Comparison of ENCODE assay signal across 11 mouse cellular contexts in genomic region chr6:32837165-32837938, GRCm38 (mm10).
A peak's percentile ranks its signal among the peaks of the same experiment; 100 is the strongest.
DNase-seq lines count a peak whose midpoint lies in the region; ATAC-seq and TF ChIP-seq lines count a peak whose summit lies in the region.
"Had no signal": no experiment of that assay in that cellular context is flagged by ENCODE, and none has a peak within 500 bp of the region (broad histone marks: within the 10 kb centered on the region; RNA-seq: fewer than 3 reads in every experiment).

No protein-coding gene starts in this region.

- WGBS in hindbrain, embryonic 13.5 days: 51% methylated on average over 7 of the region's 7 CpGs
- WGBS in hindbrain, embryonic 11.5 days: 61% methylated on average over 7 of the region's 7 CpGs
- 71% methylated on average over 7 of the region's 7 CpGs for WGBS in embryonic facial prominence, embryonic 14.5 days
- 55% methylated on average over 7 of the region's 7 CpGs for WGBS in olfactory bulb, adult 2 months

- H3K9me3 ChIP-seq in hindbrain, embryonic 13.5 days: no peaks in the 10 kb centered on the region
- no peaks in the 10 kb centered on the region for H3K9me3 ChIP-seq in hindbrain, embryonic 11.5 days (ENCODE audit: control insufficient read depth, low read length)
- no peaks in the 10 kb centered on the region for H3K9me3 ChIP-seq in embryonic facial prominence, embryonic 14.5 days (ENCODE audit: control insufficient read depth, low read length)

- H3K9ac ChIP-seq in hindbrain, embryonic 13.5 days: no peak overlapping the region
- no peak overlapping the region for H3K9ac ChIP-seq in hindbrain, embryonic 11.5 days (ENCODE audit: low read depth, low read length)
- no peak overlapping the region for H3K9ac ChIP-seq in embryonic facial prominence, embryonic 14.5 days (ENCODE audit: low read depth, low read length)

- H3K4me3 ChIP-seq in hindbrain, embryonic 13.5 days: no peak overlapping the region
- no peak overlapping the region for H3K4me3 ChIP-seq in hindbrain, embryonic 11.5 days (ENCODE audit: low read depth, low read length)
- no peak overlapping the region for H3K4me3 ChIP-seq in embryonic facial prominence, embryonic 14.5 days (ENCODE audit: low read depth, low read length)
- H3K4me3 ChIP-seq in olfactory bulb, adult 2 months (ENCODE audit: insufficient read depth, low read depth, low read length): no peak overlapping the region

- no peak for DNase-seq in hindbrain, embryonic 11.5 days (ENCODE audit: low spot score)
- peak; percentile 45 for DNase-seq in embryonic facial prominence, embryonic 14.5 days (ENCODE audit: low spot score)
- DNase-seq in left cerebral cortex, postnatal 25 days (ENCODE audit: low spot score in 2 of 2): peak; percentile 10 to 74
- no peak for DNase-seq in kidney, postnatal 10 days
- DNase-seq in cerebellum, adult 18-20 months: no peak
- DNase-seq in cerebellum, adult 9-10 months: no peak
- DNase-seq: cerebellum, postnatal 36 days; gastrocnemius, postnatal 10 days; thymus, adult 18-20 months had no signal

- ATAC-seq in hindbrain, embryonic 13.5 days (ENCODE audit: low FRiP score): no peak
- ATAC-seq in hindbrain, embryonic 11.5 days (ENCODE audit: low FRiP score): no peak
- 0 out of 2 replicates have a peak, but pooled peaks have one; percentile 37 for ATAC-seq in embryonic facial prominence, embryonic 14.5 days (ENCODE audit: low read depth)

- TF ChIP-seq CTCF in olfactory bulb, adult 2 months (IDR thresholded peaks at IDR 0.05; ENCODE audit: insufficient read depth, low read depth, low read length): no peak

- TF ChIP-seq POLR2A in olfactory bulb, adult 2 months (IDR thresholded peaks at IDR 0.05; ENCODE audit: insufficient read depth, low read depth, low read length): no peak

- H3K4me1 ChIP-seq in hindbrain, embryonic 13.5 days (replicated peaks): peaks cover 13% of the 10 kb centered on the region
- H3K4me1 ChIP-seq in hindbrain, embryonic 11.5 days (replicated peaks; ENCODE audit: control insufficient read depth, insufficient read depth, low read length): no peaks in the 10 kb centered on the region
- no peaks in the 10 kb centered on the region for H3K4me1 ChIP-seq in embryonic facial prominence, embryonic 14.5 days (ENCODE audit: control insufficient read depth, insufficient read depth, low read length)
- H3K4me1 ChIP-seq in olfactory bulb, adult 2 months (ENCODE audit: control insufficient read depth, insufficient read depth, low read length): peaks cover 9% of the 10 kb centered on the region

- H3K4me2 ChIP-seq in hindbrain, embryonic 13.5 days: no peak overlapping the region
- no peak overlapping the region for H3K4me2 ChIP-seq in hindbrain, embryonic 11.5 days (replicated peaks; ENCODE audit: low read depth, low read length)
- H3K4me2 ChIP-seq in embryonic facial prominence, embryonic 14.5 days (ENCODE audit: low read depth, low read length): no peak overlapping the region

- no peaks in the 10 kb centered on the region for H3K27me3 ChIP-seq in hindbrain, embryonic 13.5 days
- H3K27me3 ChIP-seq in hindbrain, embryonic 11.5 days (ENCODE audit: control insufficient read depth, insufficient read depth, low read length): no peaks in the 10 kb centered on the region
- H3K27me3 ChIP-seq in embryonic facial prominence, embryonic 14.5 days (replicated peaks; ENCODE audit: control insufficient read depth, insufficient read depth, low read length): no peaks in the 10 kb centered on the region

- peaks cover 6% of the 10 kb centered on the region; the same call in 1 of the 2 replicates for H3K36me3 ChIP-seq in hindbrain, embryonic 13.5 days
- H3K36me3 ChIP-seq in hindbrain, embryonic 11.5 days (ENCODE audit: control insufficient read depth, insufficient read depth, low read length): no peaks in the 10 kb centered on the region
- no peaks in the 10 kb centered on the region for H3K36me3 ChIP-seq in embryonic facial prominence, embryonic 14.5 days (ENCODE audit: control insufficient read depth, insufficient read depth, low read length)

- H3K27ac ChIP-seq in hindbrain, embryonic 13.5 days: peak overlapping the region; percentile 50
- H3K27ac ChIP-seq in hindbrain, embryonic 11.5 days (ENCODE audit: low read depth, low read length): no peak overlapping the region
- no peak overlapping the region for H3K27ac ChIP-seq in embryonic facial prominence, embryonic 14.5 days (replicated peaks; ENCODE audit: low read depth, low read length)
- H3K27ac ChIP-seq in olfactory bulb, adult 2 months (ENCODE audit: insufficient read depth, low read depth, low read length): peak overlapping the region; percentile 33; the same call in 1 of the 2 replicates

- intact Hi-C loops in left cerebral cortex, postnatal 25 days (cut with DNase I): no loop called here

Comparison
In these comparisons a context has a peak if more than half of its experiments do, and no peak if none do; other contexts are left out.
1. H3K27ac ChIP-seq: peak in hindbrain, embryonic 13.5 days (single experiment) and olfactory bulb, adult 2 months (single experiment); none in hindbrain, embryonic 11.5 days (single experiment) and embryonic facial prominence, embryonic 14.5 days (single experiment).
2. DNase-seq: peak in embryonic facial prominence, embryonic 14.5 days (single experiment) and left cerebral cortex, postnatal 25 days (2 of 2); none in hindbrain, embryonic 11.5 days (single experiment), kidney, postnatal 10 days (single experiment), cerebellum, adult 18-20 months (0 of 2) and cerebellum, adult 9-10 months (single experiment).